Mouse (Mus musculus) c-Kit-positive CD71-positive TER-119-positive erythroid progenitor cells, embryonic 14.5 days (primary cell): Measurements from ENCODE around the gene Dnajc4.
"Not testable (repeated sequence)": the region's sequence is repeated elsewhere in the genome, so short reads cannot be mapped to it uniquely, and the experiment has no call there.

ENCODE experiments used
- DNase-seq: peaks from one replicate; pipeline ENCODE4 v3.0.0-alpha.2; 2013; ENCODE audit warnings: low spot score

Dnajc4 gene

DNA sequence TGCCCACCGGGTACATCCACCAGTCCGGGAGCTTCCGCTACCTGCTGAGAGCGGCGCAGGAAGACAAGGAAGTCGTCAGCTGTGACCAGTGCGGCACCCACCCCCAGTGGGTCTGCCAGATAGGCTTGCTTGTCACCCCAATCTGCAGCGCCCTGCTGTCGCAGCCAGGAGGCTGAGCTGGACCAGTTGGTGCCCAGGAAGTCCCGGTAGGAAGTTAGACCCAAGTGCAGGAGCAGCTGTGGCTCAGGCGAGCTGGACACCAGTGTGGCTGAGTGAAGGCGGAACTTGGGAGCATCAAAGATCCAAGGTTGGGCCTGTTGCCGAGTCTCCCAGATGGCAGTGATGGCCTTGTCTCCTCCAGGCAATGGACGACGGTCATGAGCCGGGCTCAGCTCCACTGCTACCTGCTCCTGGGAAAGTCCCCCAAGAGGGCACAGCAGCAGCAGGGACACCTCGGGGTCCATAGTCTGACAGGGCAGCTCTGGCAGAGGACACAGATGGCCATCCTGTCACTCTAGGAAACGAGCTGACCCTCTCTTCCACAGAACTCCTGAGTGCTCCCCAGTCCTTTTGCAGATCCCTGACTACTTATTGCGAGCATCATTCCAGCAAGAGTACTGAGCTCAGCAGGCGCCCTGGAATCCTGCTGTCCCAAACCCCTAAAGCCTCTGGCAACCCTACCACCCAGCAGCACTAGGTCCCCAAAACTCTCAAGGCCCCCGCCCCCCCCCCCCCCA, 3.1 kb upstream of the Dnajc4 start:
- no peak for DNase-seq

DNA sequence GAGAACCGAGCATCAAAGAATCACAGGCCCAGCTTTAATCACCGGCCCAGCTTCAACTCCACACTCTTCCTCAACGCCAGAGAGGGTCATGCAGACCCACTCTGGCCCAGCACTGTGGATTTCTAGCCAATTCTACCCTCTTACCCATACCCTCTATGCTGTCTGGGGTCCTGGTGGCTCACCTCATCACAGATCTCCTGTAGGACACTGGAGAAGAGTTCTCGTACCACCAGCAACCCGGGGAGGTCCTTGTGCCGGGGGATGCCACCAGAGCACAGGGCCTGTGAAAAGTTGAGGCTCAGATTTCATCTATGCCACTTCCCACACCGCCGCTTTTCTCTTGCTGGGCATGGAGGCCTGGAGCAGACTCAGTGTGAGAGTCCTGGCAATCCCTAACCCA, 2.1 kb upstream of the Dnajc4 start:
- no peak for DNase-seq

DNA sequence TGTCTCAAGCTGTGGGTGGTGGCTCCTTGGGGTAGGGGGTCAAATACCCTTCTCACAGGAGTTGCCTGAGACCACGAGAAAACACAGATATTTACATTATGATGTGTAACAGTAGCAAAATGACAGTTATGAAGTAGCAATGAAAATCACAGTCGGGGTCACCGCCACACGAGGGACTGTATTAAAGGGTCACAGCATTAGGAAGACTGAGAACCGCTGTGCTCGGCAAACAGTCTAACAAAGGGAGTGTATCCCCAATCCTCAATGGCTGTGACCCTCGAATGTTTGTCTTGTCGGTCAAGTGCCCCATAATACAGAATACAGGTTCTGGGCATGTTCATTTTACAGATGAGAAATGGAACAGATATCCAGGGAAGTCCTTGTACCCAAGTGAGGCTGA, 1.6 kb upstream of the Dnajc4 start:
- no peak for DNase-seq

DNA sequence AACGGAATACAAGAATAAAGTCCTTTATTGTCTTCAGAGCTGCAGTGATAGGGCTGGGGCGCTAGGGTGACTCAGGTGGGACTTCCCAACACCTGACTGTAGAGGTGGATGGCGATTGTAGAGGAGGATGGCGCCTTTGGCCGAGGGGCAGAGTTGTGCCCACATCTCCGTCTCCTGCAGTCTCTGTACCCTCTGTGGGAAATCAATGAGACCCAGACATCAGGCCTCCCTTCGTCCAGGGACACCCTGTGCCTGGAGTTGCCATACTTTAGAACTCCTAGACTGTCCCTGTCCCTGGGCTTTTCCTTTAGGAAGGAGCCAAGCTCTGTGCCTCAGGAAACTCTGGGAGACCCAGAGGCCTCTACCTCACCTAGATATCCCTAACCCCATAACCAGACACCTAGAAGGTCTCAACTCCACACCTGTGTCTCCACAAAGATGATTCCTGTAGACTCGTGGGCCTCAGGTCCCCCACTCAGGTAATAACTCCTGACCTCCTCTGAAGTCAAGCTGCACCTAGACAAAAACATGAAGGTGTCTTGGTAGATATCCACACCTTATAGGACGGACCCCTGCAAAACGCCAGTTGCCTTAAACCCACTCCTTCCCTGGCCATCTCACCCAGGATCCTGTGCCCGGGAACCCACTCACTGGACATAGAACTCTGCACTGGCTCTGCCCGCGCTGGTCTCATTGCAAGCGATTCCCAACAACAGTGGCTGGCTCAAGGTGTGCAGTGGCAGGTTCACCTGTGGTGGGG, 819 bp upstream of the Dnajc4 start:
- no peak for DNase-seq

DNA sequence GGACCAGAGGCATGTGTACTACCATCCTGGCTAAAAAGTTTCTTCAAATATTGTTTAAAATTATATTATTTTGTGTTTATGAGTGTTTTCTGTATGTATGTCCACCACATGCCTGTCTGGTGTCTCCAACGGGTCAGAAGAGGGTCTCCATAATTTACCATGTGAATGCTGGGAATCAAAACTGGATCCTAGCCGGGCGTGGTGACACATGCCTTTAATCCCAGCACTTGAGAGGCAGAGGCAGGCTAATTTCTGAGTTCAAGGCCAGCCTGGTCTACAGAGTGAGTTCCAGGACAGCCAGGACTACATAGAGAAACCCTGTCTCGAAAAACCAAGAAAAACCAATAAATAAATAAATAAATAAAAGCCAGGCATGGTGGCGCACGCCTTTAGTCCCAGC, 1.2 kb downstream of the Dnajc4 start:
- not testable (repeated sequence) for DNase-seq

DNA sequence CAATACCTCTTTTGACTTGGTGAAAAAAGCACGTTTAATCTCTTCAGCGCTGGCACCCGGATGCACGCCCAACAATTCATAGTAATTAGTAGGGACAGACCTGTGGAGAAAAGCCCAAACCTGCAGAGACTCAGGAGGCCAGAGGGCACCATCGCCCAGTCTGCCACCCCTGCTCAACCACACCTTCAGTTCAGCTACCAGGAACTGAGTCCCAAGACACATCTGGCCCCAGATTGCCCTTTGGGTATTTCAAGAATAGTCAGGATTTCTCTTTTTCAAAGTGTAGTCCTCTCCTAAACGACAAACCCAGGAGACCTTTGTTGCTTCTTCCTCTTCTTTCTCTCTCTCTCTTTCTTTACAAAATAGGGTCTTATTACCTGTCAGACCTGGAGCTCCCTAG, 1.7 kb downstream of the Dnajc4 start:
- DNase-seq, result no peak

DNA sequence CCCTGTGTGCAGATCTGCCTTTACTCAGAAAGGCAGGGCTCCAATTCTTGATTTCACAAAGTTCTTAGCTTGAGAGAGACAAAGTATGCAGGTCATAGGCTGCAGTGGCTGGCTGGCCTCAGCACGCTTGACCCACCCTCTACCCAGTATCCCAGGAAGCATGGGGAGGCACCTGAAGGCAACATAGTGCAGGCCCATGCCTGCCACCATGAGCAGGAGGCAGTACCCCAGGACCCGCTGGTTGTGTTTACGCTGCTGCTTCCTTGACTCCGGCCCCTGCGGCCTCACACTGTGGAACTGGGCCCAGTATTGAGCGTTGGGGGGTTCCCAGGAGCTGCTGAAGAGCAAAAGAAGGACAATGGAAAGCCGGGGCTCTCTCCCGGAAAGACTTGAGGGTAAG, 3.1 kb downstream of the Dnajc4 start:
- DNase-seq, result no peak

DNA sequence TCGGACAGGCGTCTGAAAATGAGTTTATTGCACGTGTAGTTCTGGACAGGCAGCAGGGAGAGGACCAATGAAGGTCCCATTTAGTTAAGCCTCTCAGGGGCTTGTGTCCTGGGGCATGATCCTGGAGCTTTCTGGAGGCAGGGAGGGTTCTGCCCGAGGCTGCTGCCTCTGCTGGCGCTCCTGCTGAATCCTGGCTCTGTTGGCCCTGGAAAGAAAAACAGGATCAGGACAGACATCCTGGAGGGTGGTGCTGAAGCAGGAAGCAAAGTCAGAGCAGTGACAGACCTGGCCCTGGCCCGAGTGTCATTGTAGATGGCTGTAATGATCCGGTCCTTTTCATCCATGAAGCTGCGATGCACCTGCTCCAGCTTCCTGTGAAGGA, 4.5 kb downstream of the Dnajc4 start:
- DNase-seq, result no peak

DNA sequence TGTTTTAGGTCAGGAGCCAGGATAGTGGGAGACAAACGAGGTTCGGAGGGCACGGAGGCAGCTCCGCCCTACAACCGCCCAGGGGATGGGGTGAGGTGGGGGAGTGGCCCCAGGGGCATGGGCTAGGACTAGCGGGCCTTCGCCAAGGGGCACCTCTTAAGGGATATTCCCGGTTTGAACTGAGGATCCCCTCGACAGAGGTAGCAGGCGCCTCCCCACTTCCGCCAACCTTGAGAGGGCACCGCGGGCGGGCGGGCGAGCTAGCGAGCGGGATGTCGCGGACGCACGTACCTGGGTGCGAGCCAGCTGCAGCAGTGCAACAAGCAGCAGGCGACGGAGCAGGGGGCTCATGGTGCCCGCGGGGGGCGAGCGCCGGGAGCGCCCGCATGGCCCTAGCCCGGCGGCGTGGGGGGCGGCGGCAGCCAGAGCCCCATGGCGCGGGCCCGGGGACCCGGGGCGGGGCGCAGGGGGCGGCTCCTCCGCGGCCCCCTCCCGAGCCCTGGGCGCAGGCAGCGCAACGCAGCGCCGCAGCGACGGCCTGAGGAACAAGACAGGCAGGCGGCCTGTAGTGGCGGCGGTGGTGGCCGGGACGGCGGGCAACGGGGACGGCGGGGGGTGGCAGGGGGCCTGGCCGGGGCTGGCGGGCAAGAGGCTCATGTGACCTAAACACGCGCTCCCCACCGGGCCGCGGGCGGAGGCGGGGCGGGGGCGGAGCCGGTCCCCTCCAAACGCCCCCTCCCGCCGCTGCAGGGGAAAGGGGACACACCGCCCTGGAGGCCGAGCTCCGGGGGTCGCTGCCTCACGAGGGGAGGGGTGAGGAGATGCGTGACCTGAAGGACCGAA, 5.1 kb downstream of the Dnajc4 start, which contains the start of gene Vegfb:
Vegfb (minus strand) TSS at position 591 of the 843 bp plus-strand sequence.
- no peak for DNase-seq

DNA sequence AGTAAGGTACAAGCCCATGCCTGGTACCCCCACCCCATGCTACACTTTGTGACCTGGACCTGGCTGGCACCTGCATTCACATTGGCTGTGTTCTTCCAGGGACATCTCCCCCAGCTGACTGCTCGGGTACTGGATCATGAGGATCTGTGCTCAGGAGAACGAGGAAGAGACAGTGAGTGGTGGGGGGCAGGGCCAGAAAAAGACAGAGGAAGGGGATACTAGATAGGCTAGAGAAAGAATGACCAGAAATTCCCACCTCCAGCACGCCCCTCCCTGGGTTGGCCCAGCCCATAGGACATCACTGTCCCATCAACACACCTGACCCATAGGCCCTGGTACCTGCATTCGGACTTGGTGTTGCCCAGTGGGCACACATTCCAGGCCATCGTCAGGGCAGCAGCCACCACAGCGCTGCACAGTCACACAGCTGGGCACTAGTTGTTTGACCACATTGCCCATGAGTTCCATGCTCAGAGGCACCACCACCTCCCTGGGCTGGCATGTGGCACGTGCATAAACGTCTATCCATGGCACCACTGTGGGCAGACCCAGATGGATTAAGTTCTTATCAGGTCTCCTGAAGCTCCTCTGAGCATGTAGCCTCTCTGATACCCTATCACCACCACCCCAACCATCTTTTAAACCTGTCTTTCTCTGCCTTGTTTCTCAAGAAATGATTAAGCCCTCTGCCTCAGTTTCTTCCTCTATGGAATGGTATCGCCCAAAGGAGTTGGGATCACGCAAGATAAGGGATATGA, 6.2 kb downstream of the Dnajc4 start:
- no peak for DNase-seq

DNA sequence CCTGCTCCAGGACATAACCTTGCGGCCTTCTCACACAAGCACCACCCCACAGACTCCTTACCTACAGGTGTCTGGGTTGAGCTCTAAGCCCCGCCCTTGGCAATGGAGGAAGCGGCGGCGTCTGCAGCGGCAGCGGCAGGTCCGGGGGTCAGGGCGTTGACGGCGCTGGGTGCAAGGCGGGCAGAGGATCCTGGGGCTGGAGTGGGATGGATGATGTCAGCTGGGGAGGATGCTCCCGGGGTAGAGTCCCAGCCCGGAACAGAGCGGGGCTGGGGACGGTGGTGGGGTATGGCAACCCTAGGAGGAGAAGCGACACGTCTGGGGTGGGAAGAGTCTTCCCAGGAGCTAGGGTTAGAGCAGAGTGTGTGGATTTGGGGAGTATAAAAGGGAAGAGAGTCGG, 7.1 kb downstream of the Dnajc4 start:
- DNase-seq, result no peak

DNA sequence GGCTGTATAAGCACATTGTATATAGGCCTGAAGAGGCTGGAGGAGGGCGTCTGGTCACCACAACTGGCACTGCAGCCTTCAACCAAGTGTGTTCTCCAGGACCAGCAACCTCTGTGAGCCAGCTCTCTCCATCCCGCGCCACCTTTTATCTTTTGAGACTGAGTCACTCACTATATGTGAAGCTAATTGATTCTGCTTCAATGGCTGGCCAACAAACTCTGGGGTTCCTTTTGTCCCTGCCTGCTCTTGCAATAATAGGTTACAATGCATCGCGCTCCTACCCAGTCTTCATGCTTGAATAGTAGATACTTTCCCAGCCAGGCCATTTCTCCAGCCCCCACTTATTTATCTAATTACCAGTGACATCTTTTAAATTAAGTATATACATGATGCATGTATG, 8.8 kb downstream of the Dnajc4 start:
- DNase-seq, result no peak

DNA sequence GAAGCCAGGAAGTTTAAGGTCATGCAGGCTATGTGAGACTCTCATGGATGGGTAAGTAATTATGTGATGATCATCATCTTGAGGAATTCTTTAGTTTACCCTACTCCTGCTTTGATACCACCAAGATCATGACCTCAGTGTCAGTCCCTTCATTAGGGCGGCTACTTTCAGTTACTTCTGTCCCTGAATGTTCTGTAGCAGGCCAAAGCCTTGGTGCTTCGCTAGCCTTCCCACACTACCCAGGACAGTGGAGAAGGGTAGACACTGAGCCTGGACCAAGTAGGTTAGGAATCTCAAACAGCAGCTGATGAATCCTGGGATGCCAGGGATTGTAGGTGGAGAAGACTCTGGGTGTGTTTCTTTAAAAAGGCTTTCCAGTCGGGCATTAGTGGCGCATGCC, 10.9 kb downstream of the Dnajc4 start:
- no peak for DNase-seq

DNA sequence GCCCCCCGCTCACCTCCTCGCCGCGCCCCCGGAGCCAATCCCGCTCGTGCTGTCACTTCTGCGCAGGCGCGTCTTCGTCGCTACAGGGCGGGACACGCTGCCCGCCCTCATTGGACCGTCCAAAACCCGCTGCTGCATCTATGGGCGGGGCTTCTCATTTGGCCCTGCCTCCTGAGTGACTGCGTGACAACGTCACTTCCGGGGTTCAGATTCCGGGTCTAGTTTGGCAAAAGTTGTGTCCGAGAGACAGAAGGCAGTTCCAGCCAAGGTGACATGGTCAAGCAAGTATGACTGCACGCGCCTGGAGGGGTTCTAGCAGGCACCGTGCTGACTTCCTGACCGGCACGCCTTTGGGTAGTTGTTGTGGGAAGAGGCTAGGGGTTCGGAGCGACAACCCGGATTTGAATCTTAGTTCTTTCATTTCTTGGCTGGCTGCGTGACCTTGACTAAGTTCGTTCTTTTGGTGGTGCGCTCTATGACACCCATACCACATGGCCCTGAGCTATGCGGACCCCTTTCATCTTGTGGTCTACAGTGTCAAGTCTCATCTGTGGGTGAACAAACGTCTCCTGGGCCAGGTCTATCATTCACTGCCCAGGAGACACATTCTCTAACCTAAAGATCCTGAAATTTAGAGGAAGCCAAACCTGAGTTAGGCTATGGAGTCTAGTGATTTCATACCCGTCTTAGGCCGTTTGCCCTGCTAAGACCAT, 11.8 kb downstream of the Dnajc4 start, which contains the start of gene Fkbp2:
Fkbp2 (minus strand) TSS at position 121 of the 713 bp plus-strand sequence.
- DNase-seq, result peak; percentile 99

DNA sequence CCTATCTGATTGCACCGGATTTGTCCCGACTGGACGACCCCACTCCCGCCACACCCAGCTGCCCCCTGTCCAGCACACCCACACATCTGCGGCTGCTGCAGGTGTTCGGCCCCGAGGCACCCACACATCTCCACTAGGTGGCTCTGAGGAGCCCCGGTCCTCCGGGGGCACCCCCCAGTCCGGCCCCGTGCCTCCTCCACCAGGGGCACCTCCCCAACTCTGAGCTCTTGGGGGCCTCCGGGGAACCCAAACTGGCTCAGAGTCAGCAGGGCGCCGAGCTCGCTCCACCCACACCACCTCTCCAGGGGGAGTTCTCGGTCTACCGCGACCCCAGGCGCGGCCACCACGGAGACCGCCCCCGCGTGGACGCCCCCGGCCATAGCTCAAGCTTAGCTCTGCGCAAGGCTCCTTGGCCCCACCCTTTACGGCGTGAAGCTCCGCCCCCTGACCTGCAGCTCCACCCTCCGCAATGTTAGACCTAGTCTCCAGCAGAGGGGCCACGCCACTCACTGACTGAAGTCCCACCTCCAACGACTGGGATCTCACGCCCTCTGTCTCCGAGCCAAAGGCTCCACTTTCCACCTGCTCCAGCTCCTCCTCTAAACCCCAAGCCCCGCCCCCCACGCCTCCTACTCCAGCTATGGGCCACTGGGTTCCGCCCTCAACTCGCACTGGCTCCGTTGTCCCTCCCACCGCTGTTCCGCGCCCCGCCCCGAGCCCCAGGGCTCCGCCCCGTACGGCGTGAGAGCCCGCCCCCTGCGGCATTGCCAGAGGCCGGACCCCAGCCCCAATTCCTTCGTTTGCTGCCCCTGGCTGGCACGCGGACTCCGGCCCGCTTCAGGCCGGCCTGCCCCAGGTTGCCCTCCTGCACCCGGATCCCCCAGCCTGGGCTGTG, 12.6 kb downstream of the Dnajc4 start:
- DNase-seq, result peak; percentile 99

DNA sequence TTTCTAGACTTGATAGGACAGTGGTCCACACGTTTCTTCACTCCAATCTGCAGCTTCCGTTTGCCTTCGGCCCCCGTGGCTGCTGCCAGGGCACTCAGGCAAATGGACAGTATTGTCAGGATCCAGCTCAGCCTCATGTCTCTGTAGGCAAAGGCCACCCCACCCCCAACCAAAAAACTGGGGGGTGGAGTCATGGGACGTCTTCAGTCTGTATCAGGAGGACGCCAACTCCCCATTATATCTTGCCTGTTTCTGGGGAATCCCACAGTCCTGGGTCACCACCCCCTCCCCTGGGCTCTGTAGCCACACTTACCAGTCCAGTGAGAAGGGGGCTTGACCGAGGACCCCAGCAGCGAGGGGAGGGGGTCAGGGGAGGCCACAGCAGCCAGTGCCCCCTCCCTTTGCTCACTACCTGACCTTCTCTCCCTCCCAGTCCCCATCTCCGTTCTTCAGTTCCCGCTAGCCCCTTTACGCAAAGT, 13.3 kb downstream of the Dnajc4 start:
- DNase-seq, result peak; percentile 64

DNA sequence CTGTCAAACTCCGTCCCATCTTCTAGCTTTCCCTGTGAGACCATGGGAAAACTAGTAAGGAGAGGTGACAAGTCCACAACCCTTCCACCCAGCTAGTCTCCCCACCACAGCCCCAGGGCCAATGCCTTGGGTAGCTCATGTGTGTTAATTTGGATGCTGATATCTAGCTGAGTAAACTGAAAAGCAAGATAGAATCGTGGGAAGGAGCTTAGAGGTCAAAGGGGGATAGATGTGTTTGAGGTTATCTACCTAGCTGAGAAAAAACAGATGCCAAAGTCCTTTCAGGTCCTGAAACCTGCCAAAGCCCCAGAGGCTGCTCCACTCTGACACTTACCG, 13.8 kb downstream of the Dnajc4 start:
- no peak for DNase-seq

DNA sequence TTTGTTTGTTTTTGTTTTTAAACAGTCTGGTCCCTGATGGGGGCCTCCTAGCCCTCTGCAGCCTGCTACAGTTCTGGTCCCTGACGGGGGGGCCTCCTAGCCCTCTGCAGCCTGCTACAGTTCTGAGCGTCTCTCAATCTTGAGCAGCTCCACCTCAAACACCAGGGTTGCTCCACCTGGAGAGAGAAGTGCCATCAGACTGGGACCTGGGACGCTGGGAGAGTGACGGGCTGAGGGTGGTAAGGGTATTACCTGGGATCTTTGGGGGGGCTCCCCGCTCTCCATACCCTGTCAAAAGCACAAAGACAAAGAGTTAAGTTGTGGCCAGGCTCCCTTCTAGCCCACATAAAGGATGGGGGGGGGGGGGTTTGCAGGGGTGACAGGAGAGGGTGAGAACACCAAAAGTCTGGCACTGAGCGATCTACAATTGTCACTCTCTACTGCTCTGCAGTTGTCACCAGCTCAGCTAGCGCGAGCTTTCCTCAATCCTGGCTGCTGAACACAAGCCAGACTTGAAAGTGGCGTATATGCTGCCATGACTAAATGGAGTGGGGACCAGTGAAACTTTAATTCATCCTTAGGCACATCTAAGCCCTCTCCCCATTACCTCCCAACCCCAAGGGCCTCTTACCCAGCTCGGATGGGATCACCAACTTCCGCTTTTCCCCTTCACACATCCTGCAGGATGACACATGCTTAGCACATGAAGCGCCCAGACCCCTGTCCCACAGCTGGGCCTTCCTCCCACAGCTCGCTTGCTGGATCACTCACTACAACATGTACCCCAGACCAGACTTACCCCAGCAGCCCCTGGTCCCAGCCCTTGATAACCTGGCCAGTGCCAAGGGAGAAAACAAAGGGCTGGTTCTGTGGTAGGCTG, 14.4 kb downstream of the Dnajc4 start:
- DNase-seq, result no peak
